Mouse (Mus musculus) lung, postnatal 4 days (tissue): ENCODE results near the gene Marc1.

Source experiments
- DNase-seq, 2 experiments: peaks; one replicate each; pipeline ENCODE4 v3.0.0; 2021

Gene Marc1

DNA sequence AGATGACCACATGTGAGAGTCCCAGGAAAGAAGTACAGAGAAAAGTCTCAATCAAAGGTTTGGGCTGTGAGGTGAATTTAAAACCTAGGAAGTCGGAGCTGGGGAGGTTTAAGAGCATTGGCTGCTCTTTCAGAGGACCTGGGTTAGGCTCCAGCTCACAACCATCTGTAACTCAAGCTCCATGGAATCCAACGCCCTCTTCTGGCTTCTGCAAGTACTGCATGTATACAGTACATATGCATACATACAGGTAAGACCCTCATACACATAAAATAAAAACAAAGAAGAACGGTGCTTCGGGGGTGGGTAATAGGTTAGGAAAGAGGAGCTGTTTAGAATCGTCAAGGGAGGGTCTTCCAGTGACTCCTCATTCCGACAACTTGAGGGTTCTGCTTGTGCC lies 6.7 kb upstream of the Marc1 start:
- DNase-seq, result no peak

DNA sequence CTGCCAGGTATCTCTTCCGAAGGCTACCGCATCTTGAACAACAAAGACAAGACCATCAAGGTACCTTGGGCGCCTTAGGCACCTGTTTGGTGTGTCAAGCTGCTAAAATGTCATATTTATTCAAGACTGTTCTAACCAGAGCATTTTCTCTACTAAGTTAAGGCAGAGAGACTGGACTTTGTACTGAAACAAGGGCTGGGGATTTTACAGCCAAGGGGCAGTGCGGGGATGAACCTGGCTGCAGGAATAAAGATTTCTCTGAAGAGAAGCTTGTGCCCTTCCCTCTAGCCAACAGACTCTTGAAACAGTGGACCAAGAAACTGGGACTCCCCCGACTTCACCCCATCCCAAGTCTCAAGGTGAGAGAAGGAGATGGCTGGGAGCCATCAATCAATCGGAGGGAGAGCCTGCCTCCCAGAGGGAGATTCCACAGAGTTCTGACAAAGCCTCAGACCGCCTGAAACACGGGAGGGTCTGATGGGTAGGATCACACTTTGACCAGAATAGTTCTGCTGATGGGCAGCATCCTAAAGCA lies 670 bp upstream of the Marc1 start:
- DNase-seq, result no peak

DNA sequence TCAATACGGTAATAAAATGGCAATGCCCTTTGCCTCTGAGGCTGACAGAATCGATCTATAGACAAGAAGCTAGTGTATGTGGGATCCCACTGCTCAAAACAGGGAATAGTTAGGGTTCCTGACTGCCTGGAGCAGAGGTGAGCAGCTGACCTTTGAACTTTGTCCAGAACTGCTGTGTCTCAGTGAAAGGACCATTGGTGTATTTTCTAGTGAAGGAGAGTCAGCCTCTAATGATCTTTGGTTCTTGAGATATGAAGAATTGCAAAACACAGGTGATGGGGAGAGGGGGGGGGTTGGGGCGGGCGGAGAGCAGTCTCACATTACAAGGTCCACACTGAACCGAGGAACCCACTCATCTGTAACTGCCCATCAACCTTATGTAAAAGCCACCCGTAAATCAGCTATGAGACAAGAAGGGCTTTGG lies 1.5 kb downstream of the Marc1 start:
- no peak for DNase-seq

DNA sequence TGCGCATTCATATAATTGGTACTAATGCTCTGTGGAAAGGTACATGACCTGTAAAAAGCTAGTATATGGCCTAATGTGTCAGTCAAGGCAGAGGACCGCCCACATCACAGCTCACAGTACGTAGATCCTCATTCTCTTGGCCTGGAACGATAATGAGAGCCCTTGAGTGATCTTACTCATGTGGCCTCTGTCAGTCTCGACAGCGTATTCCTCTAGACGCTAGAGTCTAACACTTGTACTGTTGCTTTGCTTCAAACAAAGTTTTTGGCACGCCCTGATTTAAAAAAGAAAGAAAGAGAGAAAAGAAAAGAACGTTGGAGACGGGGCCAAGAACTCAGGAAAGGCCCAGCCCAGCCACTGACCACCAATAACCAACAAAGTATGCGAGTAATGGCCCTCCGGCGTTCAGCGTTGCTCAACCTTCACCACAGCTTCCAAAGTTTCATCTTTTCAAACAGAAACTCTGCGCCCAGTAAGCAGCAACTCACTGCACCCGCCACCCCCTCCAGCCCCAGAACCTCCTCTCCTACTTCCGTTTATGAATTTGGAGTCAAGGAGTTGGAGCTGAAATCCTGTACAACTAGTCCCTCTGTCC lies 2.6 kb downstream of the Marc1 start:
- DNase-seq, result no peak

DNA sequence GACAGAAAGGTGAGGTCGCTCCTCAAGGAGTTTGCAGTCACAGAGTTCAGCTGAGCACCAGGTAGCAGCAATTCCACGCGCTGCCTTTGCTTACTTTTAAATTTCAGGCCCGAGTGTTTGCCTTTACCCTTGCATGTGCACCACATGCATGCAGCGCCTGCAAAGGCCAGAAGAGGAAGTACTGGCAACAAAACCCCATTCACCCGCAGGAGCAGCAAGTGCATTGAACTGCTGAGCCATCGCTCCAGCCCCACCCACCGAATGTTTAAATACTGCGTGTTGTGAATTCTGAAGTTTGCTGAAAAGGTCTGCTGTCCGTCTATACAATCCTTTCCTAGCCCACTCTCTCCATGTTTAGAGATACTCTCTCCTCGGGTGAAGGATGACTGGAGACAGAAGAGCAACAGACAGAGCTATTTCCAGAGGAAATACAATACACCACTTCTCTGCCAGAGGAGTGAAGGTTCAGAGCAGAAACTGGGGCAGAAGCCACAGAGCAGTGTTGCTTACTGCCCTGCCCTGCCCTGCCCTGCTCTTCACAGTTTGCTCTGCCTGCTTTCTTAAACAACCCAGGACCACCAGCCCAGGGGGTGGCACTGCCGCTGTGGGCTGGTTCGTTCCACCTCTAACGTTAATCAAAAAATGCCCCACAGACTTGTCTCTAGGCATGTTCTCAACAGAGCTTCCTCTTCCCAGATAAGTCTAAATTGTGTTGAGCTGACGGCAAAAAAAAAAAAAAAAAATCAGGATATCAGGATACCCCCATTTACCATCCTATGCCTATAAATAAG lies 3.3 kb downstream of the Marc1 start:
- peak in 1 of 2 experiments; percentile 41 for DNase-seq

DNA sequence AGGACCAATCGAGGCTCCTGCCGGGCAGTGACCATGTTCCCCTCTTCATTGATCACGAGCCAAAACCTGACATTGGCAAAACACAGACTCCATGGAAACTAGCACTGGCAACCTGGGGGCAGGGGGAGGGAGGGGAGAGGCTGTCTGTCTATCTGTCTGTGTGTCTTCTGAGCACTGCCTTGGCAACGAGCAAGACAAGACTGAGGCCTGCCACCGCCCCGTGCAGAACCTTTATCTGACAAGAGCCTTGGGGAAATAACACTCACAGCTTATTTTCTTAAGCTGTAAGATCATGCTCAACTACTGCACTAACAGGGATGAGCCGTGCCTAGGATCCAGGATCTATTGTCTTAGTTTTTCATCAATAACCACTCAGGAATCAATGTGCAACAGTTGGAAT lies 4.0 kb downstream of the Marc1 start:
- DNase-seq, result no peak

DNA sequence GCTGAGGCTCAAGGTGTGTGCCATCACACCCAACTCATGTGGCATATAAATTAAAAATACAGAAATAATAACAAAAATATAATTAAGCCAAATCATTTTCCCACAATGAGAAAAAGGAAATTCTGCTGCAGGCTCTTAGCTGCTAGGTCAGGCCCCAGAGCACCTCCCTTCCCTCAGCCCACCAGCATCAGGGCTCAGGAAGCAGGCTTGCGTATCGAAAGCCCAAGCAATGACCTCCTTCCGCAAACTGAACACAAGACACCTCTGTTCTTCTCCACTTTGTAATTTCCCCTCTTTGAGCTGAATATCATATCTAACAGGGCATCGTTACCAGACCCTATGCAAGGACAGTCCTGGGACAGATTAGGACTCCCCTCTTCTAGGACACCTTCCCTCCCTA lies 5.4 kb downstream of the Marc1 start:
- no peak for DNase-seq

DNA sequence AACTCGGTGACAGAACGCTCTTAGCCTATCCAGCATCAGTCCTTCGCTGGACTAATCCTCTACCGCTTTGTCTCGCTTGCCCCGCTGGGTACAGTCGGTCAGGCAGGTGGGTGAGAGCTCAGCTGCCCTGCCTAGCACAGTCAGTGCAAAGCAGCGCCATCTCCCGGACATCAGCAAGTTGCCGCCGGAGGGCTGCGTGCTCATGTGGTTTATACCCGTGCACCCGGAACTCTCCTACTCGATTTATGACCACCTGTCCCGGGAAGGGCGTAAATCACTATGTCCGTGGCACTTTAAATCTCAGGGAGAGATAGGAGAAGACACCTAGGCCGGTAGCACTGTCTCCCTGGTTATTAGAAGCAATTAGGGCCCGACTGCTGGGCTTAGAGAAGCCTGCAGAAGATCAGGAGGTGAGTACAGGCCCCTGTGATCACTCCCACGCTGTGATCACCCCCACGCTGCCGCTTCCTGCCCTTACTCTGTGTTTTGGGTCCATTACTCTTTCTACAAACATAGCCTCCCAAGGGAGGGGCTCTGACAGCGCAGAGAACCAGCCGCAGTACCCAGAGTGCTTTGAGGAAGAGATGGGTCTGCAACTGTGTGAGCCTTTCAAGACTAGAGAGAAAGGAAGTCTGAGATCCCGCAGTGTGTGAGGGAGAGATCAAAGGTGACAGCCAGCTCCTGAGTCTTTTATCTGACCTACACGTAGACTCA lies 17.8 kb downstream of the Marc1 start:
- DNase-seq, result peak; percentile 66 to 78

DNA sequence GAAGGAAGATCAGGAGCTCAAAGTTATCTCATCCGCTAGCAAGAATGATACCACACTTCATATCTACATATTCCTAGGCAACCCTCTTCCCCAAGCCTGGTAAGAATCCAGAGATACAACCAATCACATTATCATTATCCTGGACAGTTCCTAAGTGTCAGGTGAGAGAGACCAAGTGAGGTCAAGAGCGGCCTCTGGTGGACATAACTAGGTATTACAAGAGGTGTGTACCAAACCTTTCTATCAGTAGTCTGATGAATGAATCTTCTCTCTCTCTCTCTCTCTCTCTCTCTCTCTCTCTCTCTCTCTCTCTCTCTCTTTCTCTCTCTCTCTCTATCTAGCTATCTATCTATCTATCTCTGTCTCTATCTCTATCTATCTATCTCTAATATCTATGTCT lies 20.0 kb downstream of the Marc1 start:
- DNase-seq, result peak in 1 of 2 experiments; percentile 52

DNA sequence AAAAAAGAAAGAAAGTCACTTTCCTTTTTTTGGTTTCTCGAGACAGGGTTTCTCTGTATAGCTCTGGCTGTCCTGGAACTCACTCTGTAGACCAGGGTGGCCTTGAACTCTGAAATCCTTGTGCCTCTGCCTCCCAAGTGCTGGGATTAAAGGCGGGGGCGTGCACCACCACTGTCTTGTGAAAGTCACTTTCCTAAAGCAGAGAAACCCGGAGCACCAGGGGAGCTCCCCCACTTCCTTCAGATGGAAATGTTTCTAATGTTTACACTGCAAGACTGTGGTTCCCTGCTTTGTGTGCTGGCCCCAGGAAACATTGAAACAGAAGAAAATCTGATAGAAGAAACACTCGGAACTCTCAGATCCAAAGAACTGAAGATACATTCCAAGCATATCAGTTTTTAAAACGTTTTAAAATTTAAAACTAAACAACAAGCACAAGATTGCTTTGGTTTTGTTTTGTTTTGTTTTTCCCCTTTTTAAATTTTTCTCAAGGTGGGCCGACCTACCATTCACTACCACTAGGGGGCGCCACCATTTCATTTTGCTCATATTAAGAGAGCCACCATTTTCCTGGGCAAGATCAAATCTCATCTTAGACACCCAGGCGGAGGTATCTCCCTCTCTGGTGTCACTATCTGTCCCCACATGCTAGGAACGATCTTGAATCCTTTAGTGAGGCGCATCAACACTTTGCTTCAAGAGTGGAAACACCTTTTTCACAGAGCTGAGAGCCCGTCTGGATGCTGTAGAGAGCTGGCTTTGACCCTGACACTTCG lies 24.5 kb downstream of the Marc1 start:
- no peak for DNase-seq

DNA sequence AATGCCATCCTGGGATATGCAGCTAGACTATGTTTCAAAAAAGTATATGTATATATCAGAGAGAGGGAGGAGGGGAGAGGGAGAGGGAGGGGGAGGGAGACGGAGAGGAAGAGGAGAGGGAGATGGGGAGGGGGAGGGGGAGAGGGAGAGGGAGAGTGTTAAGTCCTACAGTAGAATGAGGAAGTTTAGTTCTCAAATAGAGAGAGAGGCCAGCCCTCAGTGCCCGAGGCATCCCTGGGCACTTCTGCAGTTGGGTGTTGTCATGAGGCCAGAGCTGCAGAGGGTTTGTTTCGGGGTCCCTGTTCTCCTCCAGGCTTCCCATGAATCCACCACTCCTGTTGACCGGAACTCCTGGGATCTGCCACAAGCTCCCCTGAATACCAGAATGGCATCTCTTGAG lies 27.5 kb downstream of the Marc1 start:
- no peak for DNase-seq

DNA sequence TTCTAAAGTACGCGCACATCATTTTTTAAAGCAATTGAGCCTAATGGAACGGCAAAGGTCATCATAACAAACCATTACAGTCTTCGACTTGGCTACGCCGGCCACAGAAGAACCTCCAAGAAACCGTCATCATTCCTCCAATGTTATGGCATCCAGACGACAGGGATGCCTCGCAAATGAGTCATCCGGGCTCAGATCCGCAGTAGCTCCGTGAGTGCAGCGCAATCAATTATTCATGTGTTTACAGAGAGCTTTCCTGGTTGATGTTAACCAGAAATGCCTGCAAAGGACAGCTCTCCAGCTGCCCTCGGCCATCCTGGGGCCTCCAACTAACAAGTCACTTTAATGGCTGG lies 29.0 kb downstream of the Marc1 start:
- peak; percentile 72 to 89 for DNase-seq

DNA sequence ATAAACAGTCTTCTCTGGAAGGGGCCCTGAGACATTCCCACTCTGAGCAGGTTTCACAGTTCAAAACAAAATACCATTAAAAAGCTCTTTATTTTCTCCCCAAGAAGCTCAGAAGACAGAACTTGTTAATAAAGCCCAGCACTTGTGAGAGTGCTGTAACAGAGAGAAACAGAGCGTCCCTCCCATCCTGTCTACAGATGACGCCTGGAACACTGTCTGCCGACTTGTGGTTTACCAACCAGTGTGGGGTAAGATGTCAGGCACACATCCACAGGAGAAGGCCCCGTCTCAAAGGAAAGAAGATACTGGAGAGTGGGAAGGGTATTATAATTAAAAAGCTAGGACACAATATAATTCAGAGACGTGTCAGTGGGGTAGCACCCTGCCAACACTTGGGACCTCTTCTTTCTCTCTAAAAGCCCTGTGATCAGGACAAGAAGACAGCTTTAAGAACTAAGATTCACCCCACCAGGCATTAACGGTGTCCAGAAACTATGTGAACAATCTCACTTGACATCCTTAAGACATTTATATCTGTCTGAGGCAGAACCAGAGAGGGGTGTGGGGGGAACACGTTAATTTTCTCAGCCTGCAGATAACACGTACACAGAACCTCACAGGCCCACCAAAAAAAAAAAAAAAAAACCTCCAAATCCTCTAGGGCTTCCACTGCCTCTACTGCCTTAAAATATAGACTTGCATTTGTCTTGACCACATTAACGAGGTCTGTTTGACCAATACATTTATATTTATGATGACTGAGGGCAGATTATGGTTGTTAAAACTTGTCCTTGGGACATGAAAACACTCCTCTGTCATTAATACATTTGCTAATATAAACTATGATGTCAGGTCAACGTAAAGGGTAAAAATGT lies 29.6 kb downstream of the Marc1 start:
- peak in 1 of 2 experiments; percentile 27 for DNase-seq

DNA sequence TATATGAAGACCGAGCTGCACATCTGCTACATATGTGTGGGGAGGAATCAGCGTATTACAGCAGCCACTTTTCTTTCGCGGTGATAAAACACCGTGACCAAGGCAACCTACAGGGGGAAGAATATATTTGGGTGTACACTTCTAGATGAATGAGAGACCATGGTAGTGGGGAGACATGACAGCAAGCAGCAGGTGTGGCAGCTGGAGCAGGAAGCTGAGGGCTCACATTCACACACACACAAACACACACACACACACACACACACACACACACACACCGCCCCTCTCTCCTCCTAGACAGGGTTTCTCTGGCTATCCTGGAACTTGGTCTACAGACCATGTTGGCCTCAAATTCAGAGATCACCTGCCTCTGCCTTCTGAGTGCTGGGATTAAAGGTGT lies 33.0 kb downstream of the Marc1 start:
- no peak for DNase-seq

DNA sequence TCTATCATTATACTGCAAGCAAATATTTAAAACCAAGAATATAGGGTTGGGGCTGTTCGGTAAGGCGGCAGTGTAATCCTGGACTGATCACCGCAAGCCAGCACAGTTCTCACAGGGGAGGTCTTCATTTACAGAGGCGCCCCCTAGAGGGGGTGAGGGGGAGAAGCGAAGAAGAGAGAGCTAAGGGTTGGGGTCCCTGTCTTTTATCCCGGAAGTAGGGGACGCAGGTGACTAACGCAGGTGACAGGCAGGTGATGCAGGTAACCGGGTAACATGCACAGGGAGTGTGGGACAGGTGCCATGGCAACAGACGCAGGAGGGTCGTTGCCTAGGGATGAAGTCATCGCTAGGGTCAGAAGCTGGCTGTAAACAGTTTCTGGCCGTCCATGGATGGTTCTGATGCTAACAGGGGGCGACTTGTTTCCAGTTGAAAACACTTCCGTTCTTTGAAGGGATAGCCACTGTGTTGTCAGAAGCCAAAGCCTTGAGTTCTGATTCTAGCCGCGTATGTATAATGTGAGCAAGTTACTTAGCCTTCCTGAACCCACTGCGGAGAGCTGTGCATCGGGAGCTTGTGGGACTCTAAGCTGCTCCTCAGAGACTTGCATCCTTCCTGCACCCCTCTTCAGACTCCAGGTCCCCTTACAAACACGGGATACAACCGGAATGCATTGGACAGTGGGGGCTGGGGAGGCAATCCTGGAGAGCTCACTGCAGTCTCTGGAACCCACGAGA lies 33.9 kb downstream of the Marc1 start:
- DNase-seq, result no peak

DNA sequence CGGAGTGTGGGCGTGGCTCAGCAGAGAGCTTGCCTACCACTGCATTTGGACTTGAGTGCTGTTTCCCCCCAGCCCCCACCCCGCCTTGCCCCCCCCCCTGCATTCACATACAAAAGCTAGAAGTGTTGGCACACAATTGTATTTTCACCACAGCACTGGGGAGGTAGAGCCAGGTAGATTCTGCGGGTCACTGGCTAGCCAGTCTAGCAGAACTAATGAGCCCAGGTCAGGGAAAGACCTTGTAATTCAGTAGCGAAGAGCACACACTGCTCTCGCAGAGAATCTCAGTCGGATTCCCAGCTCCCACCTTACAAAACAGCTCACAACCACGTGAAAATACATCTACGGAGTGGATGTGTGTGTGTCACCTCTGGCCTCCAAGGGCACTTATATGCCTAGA lies 35.8 kb downstream of the Marc1 start:
- no peak for DNase-seq

DNA sequence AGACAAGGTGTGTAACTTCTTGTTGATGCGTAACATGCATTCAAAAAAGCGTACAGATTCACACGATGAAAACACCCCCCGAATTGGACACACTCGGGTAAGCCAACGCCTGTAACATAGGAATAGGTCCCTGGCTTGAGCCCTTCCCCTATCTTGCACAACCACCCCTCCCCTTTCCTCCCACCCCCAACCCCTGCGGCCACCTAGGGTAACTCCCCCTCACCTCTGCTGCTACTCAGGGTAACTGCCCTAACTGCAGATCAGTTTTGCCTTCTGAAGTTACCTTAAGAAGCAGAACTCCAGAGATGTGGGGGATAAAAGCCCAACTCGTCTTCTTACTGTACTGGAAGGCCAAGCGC lies 39.2 kb downstream of the Marc1 start:
- DNase-seq, result no peak

DNA sequence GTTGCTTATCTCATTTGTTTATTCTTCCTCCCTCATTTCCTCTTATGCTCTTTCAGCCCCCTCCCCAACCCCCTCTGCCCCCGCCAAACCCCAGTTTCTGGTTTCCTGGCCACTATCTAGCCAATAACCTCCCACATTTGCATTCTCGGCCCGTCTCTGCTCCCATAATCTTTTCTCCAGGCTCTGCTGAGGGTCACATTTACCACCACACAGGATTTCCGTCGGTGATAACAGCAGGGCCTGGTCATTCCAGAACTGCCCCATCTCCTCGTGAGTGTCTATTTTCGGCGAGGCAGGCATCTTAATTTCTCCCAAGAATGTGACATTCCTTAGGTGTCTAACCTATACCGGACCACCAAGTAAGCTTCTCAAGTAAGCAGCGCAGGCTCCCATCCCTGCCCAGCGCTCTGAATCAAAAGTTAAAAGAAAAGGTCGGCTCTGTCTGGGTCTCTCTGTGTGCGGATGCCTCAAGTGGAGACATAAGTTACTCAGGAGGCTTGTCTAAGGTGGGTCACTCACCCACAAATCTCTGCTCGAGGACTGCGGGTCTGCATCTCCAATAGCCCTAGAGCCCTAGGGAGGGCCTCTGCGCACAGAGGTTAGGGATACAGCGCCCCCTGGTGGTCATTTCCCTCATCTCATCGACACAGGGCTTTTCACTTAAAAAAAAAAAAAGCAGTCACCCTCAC lies 39.8 kb downstream of the Marc1 start:
- DNase-seq, result peak; percentile 81 to 87

DNA sequence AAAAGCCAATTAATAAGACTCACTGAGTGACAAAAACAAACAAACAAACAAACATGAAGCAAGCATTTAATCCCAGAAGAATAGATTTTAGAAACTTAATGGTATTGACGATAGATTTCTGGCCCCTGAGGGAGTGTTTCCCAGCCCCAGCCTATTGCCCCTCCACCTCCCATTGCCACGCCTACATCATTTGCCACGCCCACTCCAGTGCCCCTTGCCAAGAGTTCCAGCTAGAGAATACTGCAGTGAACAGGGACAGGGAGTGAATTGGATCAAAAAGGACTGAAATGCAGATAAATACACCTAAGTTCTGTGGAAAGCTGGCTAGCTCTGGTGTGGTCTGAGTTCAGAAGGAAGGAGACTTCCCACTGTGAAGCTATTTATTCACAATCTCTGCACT lies 47.2 kb downstream of the Marc1 start:
- no peak for DNase-seq

DNA sequence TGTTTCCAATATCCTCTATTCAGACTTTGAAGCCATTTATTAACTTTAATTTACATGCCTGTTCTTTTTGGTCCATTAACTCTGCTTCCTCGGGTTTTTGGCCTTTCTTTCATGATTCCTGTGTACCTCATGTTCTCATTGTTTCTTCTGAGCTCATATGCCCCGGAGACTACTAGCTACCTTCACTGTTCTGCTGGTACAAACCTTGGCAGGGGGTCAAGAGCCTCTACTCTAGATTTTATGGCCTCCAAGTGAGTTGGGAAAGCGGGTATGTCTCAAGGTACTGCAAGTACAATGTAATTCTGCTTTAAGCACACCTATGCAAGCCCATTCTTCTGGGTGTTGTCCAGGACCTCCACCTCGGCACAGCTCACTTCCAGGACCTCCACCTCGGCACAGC lies 48.2 kb downstream of the Marc1 start:
- no peak for DNase-seq

DNA sequence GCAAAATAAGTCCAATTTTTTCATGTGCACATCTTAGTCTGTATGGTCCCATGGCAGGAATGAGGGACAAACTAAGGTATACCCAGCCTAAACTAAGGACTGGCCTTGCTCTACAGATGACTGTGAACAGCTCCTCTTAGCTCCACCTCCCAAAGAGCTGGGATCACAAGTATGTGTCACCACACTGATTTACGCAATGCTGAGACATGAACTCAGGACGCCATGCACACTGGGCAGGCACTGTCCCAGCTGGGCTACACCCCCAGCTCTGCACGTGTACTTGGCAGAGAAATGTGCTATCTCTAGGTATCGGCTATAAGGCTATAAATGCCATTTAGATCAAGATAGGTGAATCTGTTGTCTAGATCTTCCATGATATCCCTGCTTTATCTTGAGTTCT lies 49.1 kb downstream of the Marc1 start:
- DNase-seq, result no peak
